Mouse (Mus musculus) heart, embryonic 10.5 days (tissue): Measurements from ENCODE around the gene Otop3. TPM values are rescaled to one million over a fixed set of nuclear protein-coding genes. Genes with fewer than 3 reads are reported as not detected.

ENCODE experiments used
- DNase-seq: peaks from one replicate; pipeline ENCODE4 v3.0.0-alpha.2; 2017; ENCODE audit warnings: low spot score
- H3K27ac ChIP-seq: fragments of 300-500 bp; sonication (generic); 2 replicates; pipeline ENCODE4 v1.5.1; 2016; ENCODE audit warnings: mild to moderate bottlenecking
- H3K27me3 ChIP-seq: fragments of 300-500 bp; sonication (generic); 2 replicates; pipeline ENCODE4 v1.6.1; 2016; ENCODE audit warnings: mild to moderate bottlenecking; ENCODE audit not compliant: poor library complexity, insufficient read depth, severe bottlenecking
- H3K36me3 ChIP-seq: fragments of 300-500 bp; sonication (generic); 2 replicates; pipeline ENCODE4 v1.6.1; 2016; ENCODE audit warnings: mild to moderate bottlenecking, moderate library complexity
- H3K4me1 ChIP-seq: fragments of 300-500 bp; sonication (generic); 2 replicates; pipeline ENCODE4 v1.6.1; 2016; ENCODE audit warnings: mild to moderate bottlenecking
- H3K4me3 ChIP-seq: fragments of 300-500 bp; sonication (generic); 2 replicates; pipeline ENCODE4 v1.5.1; 2016; ENCODE audit warnings: mild to moderate bottlenecking, moderate library complexity
- H3K9me3 ChIP-seq: fragments of 300-500 bp; sonication (generic); 2 replicates; pipeline ENCODE4 v1.6.1; 2016; ENCODE audit warnings: mild to moderate bottlenecking, moderate library complexity
- WGBS: fragments of 180-500 bp; shearing (Covaris S2); methylation state at CpG from one replicate; pipeline ENCODE4 v1.1.7; 2016; 5-methylcytosine and 5-hydroxymethylcytosine counted together
- polyA plus RNA-seq: library from polyadenylated mRNA; unstranded; fragments of >200 nt; fragmentation: Nextera tagmentation; extraction: Ambion mirVana; gene quantifications from 2 replicates; pipeline ENCODE4 v1.2.1, GENCODE M21; 2016

The Otop3 gene
- polyA plus RNA-seq, 1 experiment from 2014 or later: 0.05 TPM

GRCm38 (mm10) chr11:115297214-115297826 lies 37.2 kb upstream of the Otop3 start, which contains the start of gene Fads6:
Gene Fads6 (minus strand): TSS chr11:115297663.
- Histone ChIP-seq H3K36me3 (no peaks in the 10 kb centered on the region), H3K27ac (peak within 1 kb of the TSS; percentile 82), H3K4me3 (peak within 1 kb of the TSS; percentile 68), H3K4me1 (peaks cover 28% of the 10 kb centered on the region), H3K9me3 (no peaks in the 10 kb centered on the region), H3K27me3 (peaks cover 46% of the 10 kb centered on the region)
- DNase-seq: no peak
- 1% methylated on average over 44 of the region's 44 CpGs for WGBS

- Histone ChIP-seq H3K9me3 (no peaks in the 10 kb centered on the region), H3K27me3 (peaks cover 46% of the 10 kb centered on the region), H3K36me3 (no peaks in the 10 kb centered on the region), H3K27ac (no peak overlapping the region), H3K4me1 (peaks cover 19% of the 10 kb centered on the region), H3K4me3 (no peak overlapping the region)
- DNase-seq: no peak
- WGBS: 61% methylated on average over 8 of the region's 8 CpGs
Observed at GRCm38 (mm10) chr11:115298160-115298559, 36.4 kb upstream of the Otop3 start.

- Histone ChIP-seq H3K4me1 (peaks cover 18% of the 10 kb centered on the region), H3K27me3 (peaks cover 44% of the 10 kb centered on the region), H3K27ac (no peak overlapping the region), H3K4me3 (no peak overlapping the region), H3K9me3 (no peaks in the 10 kb centered on the region), H3K36me3 (no peaks in the 10 kb centered on the region)
- WGBS: 76% methylated on average over 4 of the region's 4 CpGs
- no peak for DNase-seq
Observed at GRCm38 (mm10) chr11:115300745-115301144, 33.8 kb upstream of the Otop3 start.

- no peak for DNase-seq
- Histone ChIP-seq H3K27me3 (peaks cover 44% of the 10 kb centered on the region), H3K4me3 (no peak overlapping the region), H3K27ac (no peak overlapping the region), H3K9me3 (no peaks in the 10 kb centered on the region), H3K4me1 (peaks cover 21% of the 10 kb centered on the region), H3K36me3 (no peaks in the 10 kb centered on the region)
- 86% methylated on average over 2 of the region's 2 CpGs for WGBS
Observed at GRCm38 (mm10) chr11:115301351-115301750, 33.2 kb upstream of the Otop3 start.

GRCm38 (mm10) chr11:115303167-115303566 lies 31.4 kb upstream of the Otop3 start:
- Histone ChIP-seq H3K36me3 (no peaks in the 10 kb centered on the region), H3K27me3 (peaks cover 44% of the 10 kb centered on the region), H3K9me3 (no peaks in the 10 kb centered on the region), H3K27ac (no peak overlapping the region), H3K4me1 (peaks cover 15% of the 10 kb centered on the region), H3K4me3 (no peak overlapping the region)
- 59% methylated on average over 8 of the region's 8 CpGs for WGBS
- DNase-seq: no peak

- peak within 1 kb of the TSS; percentile 36; the same call in 1 of the 2 replicates for H3K27ac ChIP-seq
- WGBS: 32% methylated on average over 8 of the region's 8 CpGs
Observed at GRCm38 (mm10) chr11:115306863-115307262, 27.7 kb upstream of the Otop3 start, which contains the start of gene Otop2. Gene Otop2 (plus strand): TSS chr11:115307163.

GRCm38 (mm10) chr11:115308781-115309180 lies 25.8 kb upstream of the Otop3 start:
- H3K9me3 ChIP-seq: no peaks in the 10 kb centered on the region
- H3K27me3 ChIP-seq: peaks cover 64% of the 10 kb centered on the region
- H3K4me1 ChIP-seq: peaks cover 30% of the 10 kb centered on the region
- no peak overlapping the region for H3K4me3 ChIP-seq
- H3K36me3 ChIP-seq: no peaks in the 10 kb centered on the region
- H3K27ac ChIP-seq: no peak overlapping the region
- DNase-seq: no peak
- 74% methylated on average over 1 of the region's 1 CpGs for WGBS

More at GRCm38 (mm10) chr11:115306863-115307262, 27.7 kb upstream of the Otop3 start, which contains the start of gene Otop2:
- no peaks in the 10 kb centered on the region for H3K9me3 ChIP-seq
- H3K27me3 ChIP-seq: peaks cover 45% of the 10 kb centered on the region
- no peak for DNase-seq
- H3K4me3 ChIP-seq: no peak within 1 kb of the TSS; the same call in 1 of the 2 replicates
- H3K36me3 ChIP-seq: no peaks in the 10 kb centered on the region
- peaks cover 30% of the 10 kb centered on the region for H3K4me1 ChIP-seq

- no peaks in the 10 kb centered on the region for H3K9me3 ChIP-seq
- DNase-seq: no peak
- H3K36me3 ChIP-seq: no peaks in the 10 kb centered on the region
- 41% methylated on average over 2 of the region's 2 CpGs for WGBS
- peaks cover 82% of the 10 kb centered on the region for H3K27me3 ChIP-seq
- H3K27ac ChIP-seq: no peak overlapping the region
- H3K4me1 ChIP-seq: peaks cover 16% of the 10 kb centered on the region
- no peak overlapping the region for H3K4me3 ChIP-seq
Observed at GRCm38 (mm10) chr11:115314249-115314648, 20.3 kb upstream of the Otop3 start.

- no peaks in the 10 kb centered on the region for H3K9me3 ChIP-seq
- no peaks in the 10 kb centered on the region for H3K36me3 ChIP-seq
- no peak overlapping the region for H3K27ac ChIP-seq
- DNase-seq: no peak
- 60% methylated on average over 7 of the region's 7 CpGs for WGBS
- peaks cover 35% of the 10 kb centered on the region for H3K4me1 ChIP-seq
- peaks cover 100% of the 10 kb centered on the region for H3K27me3 ChIP-seq
- H3K4me3 ChIP-seq: no peak overlapping the region
Observed at GRCm38 (mm10) chr11:115317204-115317603, 17.3 kb upstream of the Otop3 start.

GRCm38 (mm10) chr11:115318245-115319027 lies 16.1 kb upstream of the Otop3 start:
- Histone ChIP-seq H3K4me1 (peaks cover 40% of the 10 kb centered on the region), H3K36me3 (no peaks in the 10 kb centered on the region), H3K27ac (no peak overlapping the region), H3K27me3 (peaks cover 100% of the 10 kb centered on the region), H3K9me3 (no peaks in the 10 kb centered on the region), H3K4me3 (peak overlapping the region; percentile 40)
- no peak for DNase-seq
- 4% methylated on average over 63 of the region's 63 CpGs for WGBS

- Histone ChIP-seq H3K36me3 (no peaks in the 10 kb centered on the region), H3K4me3 (no peak overlapping the region), H3K4me1 (peaks cover 40% of the 10 kb centered on the region), H3K27ac (no peak overlapping the region), H3K9me3 (no peaks in the 10 kb centered on the region), H3K27me3 (peaks cover 100% of the 10 kb centered on the region)
- WGBS: 6% methylated on average over 18 of the region's 18 CpGs
- no peak for DNase-seq
Observed at GRCm38 (mm10) chr11:115319704-115320383, 14.7 kb upstream of the Otop3 start.

- Histone ChIP-seq H3K36me3 (no peaks in the 10 kb centered on the region), H3K9me3 (no peaks in the 10 kb centered on the region), H3K4me3 (peak within 1 kb of the TSS; percentile 8), H3K27me3 (peaks cover 96% of the 10 kb centered on the region), H3K27ac (no peak within 1 kb of the TSS), H3K4me1 (peaks cover 40% of the 10 kb centered on the region)
- WGBS: 5% methylated on average over 34 of the region's 35 CpGs
- peak; percentile 87 for DNase-seq
Observed at GRCm38 (mm10) chr11:115321906-115322693, 12.4 kb upstream of the Otop3 start, which contains the start of gene Ush1g. Gene Ush1g (minus strand): TSS chr11:115322041.
